In the genomic region with DNA sequence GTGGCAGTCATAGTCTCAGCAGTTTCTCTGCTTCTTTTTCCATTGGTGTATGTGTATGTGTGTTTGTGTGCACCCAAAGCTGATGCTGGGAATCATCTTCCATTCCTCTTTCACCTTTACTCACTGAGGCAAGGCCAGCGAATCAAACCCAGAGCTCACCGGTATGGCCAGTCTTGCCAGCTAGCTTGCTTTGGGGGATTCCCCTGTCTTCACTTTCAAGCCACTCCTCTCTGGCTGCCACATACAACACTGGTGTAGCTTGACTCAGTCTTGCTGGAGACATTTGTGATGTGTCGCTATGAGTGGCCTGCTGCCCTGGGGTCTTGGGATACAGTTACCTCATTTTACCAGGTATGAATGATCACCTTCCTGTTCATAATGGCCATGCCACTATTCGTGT, we compare ENCODE assay signal across 21 mouse cellular contexts. TPM values are rescaled to one million over a fixed set of nuclear protein-coding genes. Genes with fewer than 3 reads are reported as not detected.
"Had no signal": no experiment of that assay in that cellular context is flagged by ENCODE, and none has a peak within 500 bp of the region (broad histone marks: within the 10 kb centered on the region; RNA-seq: fewer than 3 reads in every experiment).

No protein-coding gene starts in this region.

- H3K27ac ChIP-seq: layer of hippocampus, adult 2 months; left cerebral cortex, adult 2 months; liver, embryonic 13.5 days; midbrain, embryonic 10.5 days; midbrain, embryonic 13.5 days; neural tube, embryonic 13.5 days had no signal

- H3K4me3 ChIP-seq: kidney, embryonic 15.5 days; layer of hippocampus, adult 2 months; left cerebral cortex, adult 2 months; liver, embryonic 13.5 days; megakaryocyte, embryonic 14.5 days; midbrain, embryonic 10.5 days; midbrain, embryonic 13.5 days; myocyte; neural tube, embryonic 13.5 days had no signal

- H3K27me3 ChIP-seq: kidney, embryonic 15.5 days; liver, embryonic 13.5 days; midbrain, embryonic 13.5 days; neural tube, embryonic 13.5 days had no signal

- H3K9ac ChIP-seq: kidney, embryonic 15.5 days; liver, embryonic 13.5 days; midbrain, embryonic 13.5 days; neural tube, embryonic 13.5 days had no signal

- H3K36me3 ChIP-seq: kidney, embryonic 15.5 days; liver, embryonic 13.5 days; midbrain, embryonic 10.5 days; midbrain, embryonic 13.5 days; neural tube, embryonic 13.5 days had no signal

- ATAC-seq: midbrain, embryonic 13.5 days; midbrain, embryonic 16.5 days had no signal

- H3K4me2 ChIP-seq: kidney, embryonic 15.5 days; liver, embryonic 13.5 days; midbrain, embryonic 13.5 days; neural tube, embryonic 13.5 days had no signal

- H3K4me1 ChIP-seq: liver, embryonic 13.5 days; megakaryocyte, embryonic 14.5 days had no signal

- DNase-seq: kidney, adult 11 months; kidney, adult 8-10 months; layer of hippocampus, adult 9-11 months; liver, embryonic 13.5 days; lung, adult 2 months; lung, postnatal 36 days; right cerebral cortex, postnatal 14 days; right cerebral cortex, postnatal 4 days; thymus, adult 2 months; thymus, postnatal 14 days had no signal

- H3K9me3 ChIP-seq: kidney, embryonic 15.5 days; liver, embryonic 13.5 days; midbrain, embryonic 10.5 days; midbrain, embryonic 13.5 days; neural tube, embryonic 13.5 days had no signal

RNA-seq across cellular contexts. Expression of a gene that starts 51.3 kb away (rescaled TPM):
- total RNA-seq: monocyte, adult 5-6 weeks; neutrophil, adult 5-6 weeks had no signal
- polyA plus RNA-seq: liver, embryonic 13.5 days; myocyte had no signal
